Mouse (Mus musculus): ENCODE measurements around the gene Car15.

DNA sequence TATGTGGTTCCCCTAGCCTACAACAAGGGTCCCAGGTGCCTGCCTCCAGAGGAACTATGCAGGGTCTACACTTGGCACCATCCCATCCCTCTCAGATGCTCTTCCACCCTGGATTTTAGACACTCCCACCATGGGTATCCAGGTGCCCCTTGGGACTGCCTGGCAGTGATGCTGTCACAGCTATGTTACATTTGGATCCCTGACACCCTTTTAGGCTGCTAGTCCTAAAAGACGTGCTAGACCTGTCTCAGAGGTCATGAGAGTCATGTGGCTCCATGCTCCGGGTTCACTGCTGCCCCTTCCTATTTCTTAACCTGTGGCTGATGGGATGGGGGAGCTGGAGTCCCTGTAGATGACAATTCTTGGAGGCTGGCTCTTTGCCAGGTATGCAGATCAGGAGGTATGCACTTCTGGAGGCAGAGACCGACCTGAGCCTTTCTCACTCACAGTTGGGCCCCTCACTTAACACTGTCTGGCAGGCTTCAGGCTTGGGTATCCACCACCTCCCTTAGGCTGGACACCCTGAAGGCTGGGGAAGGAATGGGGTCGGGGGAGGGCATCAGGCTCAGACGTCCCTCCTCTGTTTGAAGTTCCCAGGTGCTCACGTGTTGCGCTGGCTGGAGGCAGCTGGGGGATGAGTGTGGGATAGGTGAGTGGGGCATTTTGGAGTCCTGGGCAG lies 36.2 kb downstream of the Car15 start:
- TF ChIP-seq MAX (IDR thresholded peaks at IDR 0.05) (no peak), CTCF (IDR thresholded peaks at IDR 0.05; ENCODE audit: control insufficient read depth, insufficient read depth, insufficient read length) (no peak), USF1 (IDR thresholded peaks at IDR 0.05; ENCODE audit: low read depth) (no peak), MYOD1 (IDR thresholded peaks at IDR 0.05; ENCODE audit: control insufficient read depth, insufficient read length, low read depth) (no peak), MYOG (IDR thresholded peaks at IDR 0.05; ENCODE audit: control insufficient read depth, extremely low read depth, insufficient read length) (no peak), CEBPB (IDR thresholded peaks at IDR 0.05; ENCODE audit: low read depth) (no peak), FOSL1 (IDR thresholded peaks at IDR 0.05; ENCODE audit: insufficient read depth, low read length, poor library complexity, severe bottlenecking) (no peak)

All from C2C12 (cell line).